Mouse (Mus musculus) macrophage (primary cell): Measurements from ENCODE around the gene Abcc3. TPM values are rescaled to one million over a fixed set of nuclear protein-coding genes. Genes with fewer than 3 reads are reported as not detected.

ENCODE experiments used
- H3K27ac ChIP-seq: fragments of 350-480 bp; formaldehyde crosslinking; 2 replicates; pipeline ENCODE4 v1.9.0; 2021
- H3K36me3 ChIP-seq: fragments of 350-480 bp; formaldehyde crosslinking; 2 replicates; pipeline ENCODE4 v1.9.0; 2021; ENCODE audit errors: inconsistent target
- H3K4me3 ChIP-seq: fragments of 350-480 bp; formaldehyde crosslinking; 2 replicates; pipeline ENCODE4 v1.9.0; 2021; ENCODE audit errors: inconsistent target
- H3K79me2 ChIP-seq: fragments of 350-480 bp; formaldehyde crosslinking; 2 replicates; pipeline ENCODE4 v1.9.0; 2021; ENCODE audit errors: inconsistent target
- WGBS: methylation state at CpG from one replicate; pipeline ENCODE4 v1.1.7; 2026; ENCODE audit warnings: inconsistent platforms; ENCODE audit not compliant: missing documents; 5-methylcytosine and 5-hydroxymethylcytosine counted together
- polyA plus RNA-seq: library from polyadenylated mRNA; stranded (reverse); fragments of 250-400 nt; gene quantifications from 3 replicates; pipeline ENCODE4 v1.2.4, GENCODE M21; 2018; ENCODE audit warnings: inconsistent platforms

Gene Abcc3
- polyA plus RNA-seq, 1 experiment from 2014 or later = 91.2 TPM

GRCm38 (mm10) chr11:94389724-94390396 lies 2.9 kb downstream of the Abcc3 start:
- 87% methylated on average over 6 of the region's 6 CpGs for WGBS
- peaks cover 53% of the 10 kb centered on the region for H3K79me2 ChIP-seq

GRCm38 (mm10) chr11:94389021-94389420 lies 3.8 kb downstream of the Abcc3 start:
- WGBS = 91% methylated on average over 4 of the region's 4 CpGs
- Histone ChIP-seq H3K36me3 (no peaks in the 10 kb centered on the region), H3K27ac (no peak overlapping the region), H3K4me3 (no peak overlapping the region), H3K79me2 (peaks cover 61% of the 10 kb centered on the region)

More at GRCm38 (mm10) chr11:94389724-94390396, 2.9 kb downstream of the Abcc3 start:
- Histone ChIP-seq H3K27ac (no peak overlapping the region), H3K4me3 (no peak overlapping the region), H3K36me3 (no peaks in the 10 kb centered on the region)

GRCm38 (mm10) chr11:94387756-94388155 lies 5.0 kb downstream of the Abcc3 start:
- H3K36me3 ChIP-seq = no peaks in the 10 kb centered on the region
- no peak overlapping the region for H3K27ac ChIP-seq
- H3K79me2 ChIP-seq = peaks cover 74% of the 10 kb centered on the region
- H3K4me3 ChIP-seq = no peak overlapping the region
- WGBS = 80% methylated on average over 4 of the region's 4 CpGs

GRCm38 (mm10) chr11:94385977-94386771 lies 6.6 kb downstream of the Abcc3 start:
- WGBS = 5% methylated on average over 10 of the region's 12 CpGs
- Histone ChIP-seq H3K27ac (peak overlapping the region; percentile 86), H3K79me2 (peaks cover 82% of the 10 kb centered on the region; the same call in 1 of the 2 replicates), H3K36me3 (no peaks in the 10 kb centered on the region), H3K4me3 (no peak overlapping the region)

GRCm38 (mm10) chr11:94379736-94380135 lies 13.1 kb downstream of the Abcc3 start:
- Histone ChIP-seq H3K4me3 (no peak overlapping the region), H3K27ac (no peak overlapping the region), H3K36me3 (peaks cover 9% of the 10 kb centered on the region; the same call in 1 of the 2 replicates), H3K79me2 (peaks cover 36% of the 10 kb centered on the region; the same call in 1 of the 2 replicates)
- 52% methylated on average over 8 of the region's 8 CpGs for WGBS

- WGBS = 55% methylated on average over 2 of the region's 2 CpGs
- Histone ChIP-seq H3K79me2 (peaks cover 30% of the 10 kb centered on the region; the same call in 1 of the 2 replicates), H3K4me3 (no peak overlapping the region), H3K36me3 (peaks cover 16% of the 10 kb centered on the region; the same call in 1 of the 2 replicates), H3K27ac (no peak overlapping the region)
Measured at GRCm38 (mm10) chr11:94379061-94379460, 13.7 kb downstream of the Abcc3 start.

GRCm38 (mm10) chr11:94374276-94374948 lies 18.4 kb downstream of the Abcc3 start:
- 88% methylated on average over 13 of the region's 13 CpGs for WGBS
- Histone ChIP-seq H3K4me3 (no peak overlapping the region), H3K27ac (no peak overlapping the region), H3K79me2 (no peaks in the 10 kb centered on the region), H3K36me3 (peaks cover 42% of the 10 kb centered on the region)

- no peak overlapping the region for H3K4me3 ChIP-seq
- WGBS = 0% methylated on average over 5 of the region's 5 CpGs
- peak overlapping the region; percentile 75 for H3K27ac ChIP-seq
Measured at GRCm38 (mm10) chr11:94370809-94371208, 22.0 kb downstream of the Abcc3 start.

GRCm38 (mm10) chr11:94369981-94370380 lies 22.8 kb downstream of the Abcc3 start:
- peaks cover 54% of the 10 kb centered on the region for H3K36me3 ChIP-seq
- 65% methylated on average over 6 of the region's 6 CpGs for WGBS
- H3K4me3 ChIP-seq = no peak overlapping the region
- peak overlapping the region; percentile 75 for H3K27ac ChIP-seq
- no peaks in the 10 kb centered on the region for H3K79me2 ChIP-seq

More at GRCm38 (mm10) chr11:94370809-94371208, 22.0 kb downstream of the Abcc3 start:
- Histone ChIP-seq H3K79me2 (no peaks in the 10 kb centered on the region), H3K36me3 (peaks cover 57% of the 10 kb centered on the region)

GRCm38 (mm10) chr11:94365340-94365739 lies 27.5 kb downstream of the Abcc3 start:
- Histone ChIP-seq H3K79me2 (no peaks in the 10 kb centered on the region), H3K27ac (no peak overlapping the region), H3K4me3 (no peak overlapping the region), H3K36me3 (peaks cover 61% of the 10 kb centered on the region)
- 87% methylated on average over 3 of the region's 3 CpGs for WGBS

GRCm38 (mm10) chr11:94363690-94364089 lies 29.1 kb downstream of the Abcc3 start:
- WGBS = 96% methylated on average over 7 of the region's 7 CpGs
- Histone ChIP-seq H3K4me3 (no peak overlapping the region), H3K79me2 (no peaks in the 10 kb centered on the region), H3K27ac (no peak overlapping the region), H3K36me3 (peaks cover 77% of the 10 kb centered on the region)

- Histone ChIP-seq H3K27ac (no peak overlapping the region), H3K79me2 (no peaks in the 10 kb centered on the region), H3K36me3 (peaks cover 73% of the 10 kb centered on the region), H3K4me3 (no peak overlapping the region)
- WGBS = 89% methylated on average over 5 of the region's 5 CpGs
Measured at GRCm38 (mm10) chr11:94362101-94362500, 30.7 kb downstream of the Abcc3 start.

- H3K79me2 ChIP-seq = no peaks in the 10 kb centered on the region
- H3K36me3 ChIP-seq = peaks cover 78% of the 10 kb centered on the region
- WGBS = 96% methylated on average over 14 of the region's 14 CpGs
Measured at GRCm38 (mm10) chr11:94361166-94361870, 31.5 kb downstream of the Abcc3 start.

GRCm38 (mm10) chr11:94359168-94359567 lies 33.6 kb downstream of the Abcc3 start:
- WGBS = 94% methylated on average over 10 of the region's 12 CpGs
- Histone ChIP-seq H3K79me2 (no peaks in the 10 kb centered on the region), H3K36me3 (peaks cover 77% of the 10 kb centered on the region), H3K4me3 (no peak overlapping the region), H3K27ac (no peak overlapping the region)

More at GRCm38 (mm10) chr11:94361166-94361870, 31.5 kb downstream of the Abcc3 start:
- H3K27ac ChIP-seq = no peak overlapping the region
- no peak overlapping the region for H3K4me3 ChIP-seq
